Mouse (Mus musculus): ENCODE results near the gene Ccl9. TPM values are rescaled to one million over a fixed set of nuclear protein-coding genes. Genes with fewer than 3 reads are reported as not detected.

Gene Ccl9
- polyA plus RNA-seq, 1 experiment: not detected

GRCm38 (mm10) chr11:83600576-83600975 is 22.1 kb upstream of the Ccl9 start:
- no peak overlapping the region for H3K4me3 ChIP-seq (replicated peaks)
- TF ChIP-seq GATA1 (IDR thresholded peaks at IDR 0.05; ENCODE audit: low read length): no peak
- no peak for TF ChIP-seq TAL1 (IDR thresholded peaks at IDR 0.05; ENCODE audit: low read length)
- no peaks in the 10 kb centered on the region for H3K36me3 ChIP-seq (ENCODE audit: control insufficient read depth)
- no peaks in the 10 kb centered on the region for H3K27me3 ChIP-seq (ENCODE audit: control insufficient read depth)
- H3K4me1 ChIP-seq (ENCODE audit: control insufficient read depth): no peaks in the 10 kb centered on the region
- H3K9me3 ChIP-seq (ENCODE audit: control insufficient read depth, low read length): no peaks in the 10 kb centered on the region

- no peaks in the 10 kb centered on the region for H3K4me1 ChIP-seq (ENCODE audit: control insufficient read depth)
- H3K9me3 ChIP-seq (ENCODE audit: control insufficient read depth, low read length): no peaks in the 10 kb centered on the region
- H3K36me3 ChIP-seq (ENCODE audit: control insufficient read depth): no peaks in the 10 kb centered on the region
- no peak for TF ChIP-seq TAL1 (IDR thresholded peaks at IDR 0.05; ENCODE audit: low read length)
- TF ChIP-seq GATA1 (IDR thresholded peaks at IDR 0.05; ENCODE audit: low read length): no peak
- no peak overlapping the region for H3K4me3 ChIP-seq (replicated peaks)
- H3K27me3 ChIP-seq (ENCODE audit: control insufficient read depth): no peaks in the 10 kb centered on the region
These were observed 20.6 kb upstream of the Ccl9 start for GRCm38 (mm10) chr11:83598991-83599390.

- no peaks in the 10 kb centered on the region for H3K27me3 ChIP-seq (ENCODE audit: control insufficient read depth)
- H3K9me3 ChIP-seq (ENCODE audit: control insufficient read depth, low read length): no peaks in the 10 kb centered on the region
- no peak overlapping the region for H3K4me3 ChIP-seq (replicated peaks)
- no peak for TF ChIP-seq TAL1 (IDR thresholded peaks at IDR 0.05; ENCODE audit: low read length)
- TF ChIP-seq GATA1 (IDR thresholded peaks at IDR 0.05; ENCODE audit: low read length): no peak
- H3K4me1 ChIP-seq (ENCODE audit: control insufficient read depth): no peaks in the 10 kb centered on the region
- H3K36me3 ChIP-seq (ENCODE audit: control insufficient read depth): no peaks in the 10 kb centered on the region
These were observed 19.9 kb upstream of the Ccl9 start for GRCm38 (mm10) chr11:83598207-83598837.

GRCm38 (mm10) chr11:83597796-83598195 is 19.4 kb upstream of the Ccl9 start:
- no peak for TF ChIP-seq TAL1 (IDR thresholded peaks at IDR 0.05; ENCODE audit: low read length)
- TF ChIP-seq GATA1 (IDR thresholded peaks at IDR 0.05; ENCODE audit: low read length): no peak
- Histone ChIP-seq H3K36me3 (ENCODE audit: control insufficient read depth) (no peaks in the 10 kb centered on the region), H3K4me3 (replicated peaks) (no peak overlapping the region), H3K27me3 (ENCODE audit: control insufficient read depth) (no peaks in the 10 kb centered on the region), H3K9me3 (ENCODE audit: control insufficient read depth, low read length) (no peaks in the 10 kb centered on the region), H3K4me1 (ENCODE audit: control insufficient read depth) (no peaks in the 10 kb centered on the region)

- no peaks in the 10 kb centered on the region for H3K36me3 ChIP-seq (ENCODE audit: control insufficient read depth)
- TF ChIP-seq TAL1 (IDR thresholded peaks at IDR 0.05; ENCODE audit: low read length) (no peak), GATA1 (IDR thresholded peaks at IDR 0.05; ENCODE audit: low read length) (no peak)
These were observed 17.4 kb upstream of the Ccl9 start for GRCm38 (mm10) chr11:83595669-83596455.

GRCm38 (mm10) chr11:83593453-83593852 is 15.0 kb upstream of the Ccl9 start:
- TF ChIP-seq GATA1 (IDR thresholded peaks at IDR 0.05; ENCODE audit: low read length): no peak
- TF ChIP-seq TAL1 (IDR thresholded peaks at IDR 0.05; ENCODE audit: low read length): no peak
- Histone ChIP-seq H3K4me3 (replicated peaks) (no peak overlapping the region), H3K4me1 (ENCODE audit: control insufficient read depth) (no peaks in the 10 kb centered on the region), H3K27me3 (ENCODE audit: control insufficient read depth) (no peaks in the 10 kb centered on the region), H3K9me3 (ENCODE audit: control insufficient read depth, low read length) (no peaks in the 10 kb centered on the region), H3K36me3 (ENCODE audit: control insufficient read depth) (no peaks in the 10 kb centered on the region)

More at GRCm38 (mm10) chr11:83595669-83596455, 17.4 kb upstream of the Ccl9 start:
- Histone ChIP-seq H3K9me3 (ENCODE audit: control insufficient read depth, low read length) (no peaks in the 10 kb centered on the region), H3K4me1 (ENCODE audit: control insufficient read depth) (no peaks in the 10 kb centered on the region), H3K4me3 (replicated peaks) (no peak overlapping the region), H3K27me3 (ENCODE audit: control insufficient read depth) (no peaks in the 10 kb centered on the region)

GRCm38 (mm10) chr11:83592853-83593252 is 14.4 kb upstream of the Ccl9 start, which contains the start of gene Ccl6:
Gene Ccl6, minus strand, starts transcription at chr11:83593087.
- TF ChIP-seq TAL1 (IDR thresholded peaks at IDR 0.05; ENCODE audit: low read length): no peak
- TF ChIP-seq GATA1 (IDR thresholded peaks at IDR 0.05; ENCODE audit: low read length): no peak
- no peaks in the 10 kb centered on the region for H3K27me3 ChIP-seq (ENCODE audit: control insufficient read depth)
- no peaks in the 10 kb centered on the region for H3K9me3 ChIP-seq (ENCODE audit: control insufficient read depth, low read length)
- H3K36me3 ChIP-seq (ENCODE audit: control insufficient read depth): no peaks in the 10 kb centered on the region
- no peaks in the 10 kb centered on the region for H3K4me1 ChIP-seq (ENCODE audit: control insufficient read depth)
- H3K4me3 ChIP-seq (replicated peaks): no peak within 1 kb of the TSS

- Histone ChIP-seq H3K4me1 (ENCODE audit: control insufficient read depth) (no peaks in the 10 kb centered on the region), H3K27me3 (ENCODE audit: control insufficient read depth) (no peaks in the 10 kb centered on the region), H3K4me3 (replicated peaks) (no peak overlapping the region), H3K9me3 (ENCODE audit: control insufficient read depth, low read length) (no peaks in the 10 kb centered on the region), H3K36me3 (ENCODE audit: control insufficient read depth) (no peaks in the 10 kb centered on the region)
- TF ChIP-seq GATA1 (IDR thresholded peaks at IDR 0.05; ENCODE audit: low read length) (no peak), TAL1 (IDR thresholded peaks at IDR 0.05; ENCODE audit: low read length) (no peak)
These were observed 5.8 kb upstream of the Ccl9 start for GRCm38 (mm10) chr11:83584232-83584631.

- TF ChIP-seq GATA1 (IDR thresholded peaks at IDR 0.05; ENCODE audit: low read length) (no peak), TAL1 (IDR thresholded peaks at IDR 0.05; ENCODE audit: low read length) (no peak)
- H3K4me3 ChIP-seq (replicated peaks): no peak overlapping the region
- no peaks in the 10 kb centered on the region for H3K27me3 ChIP-seq (ENCODE audit: control insufficient read depth)
- H3K36me3 ChIP-seq (ENCODE audit: control insufficient read depth): no peaks in the 10 kb centered on the region
- H3K9me3 ChIP-seq (ENCODE audit: control insufficient read depth, low read length): no peaks in the 10 kb centered on the region
- no peaks in the 10 kb centered on the region for H3K4me1 ChIP-seq (ENCODE audit: control insufficient read depth)
These were observed 5.0 kb upstream of the Ccl9 start for GRCm38 (mm10) chr11:83583450-83583754.

All from erythroblast, embryonic 14.5 days (primary cell).